Mouse (Mus musculus) embryonic facial prominence, embryonic 14.5 days (tissue): ENCODE results near the gene Mthfd1. TPM values are rescaled to one million over a fixed set of nuclear protein-coding genes. Genes with fewer than 3 reads are reported as not detected.

Experiments
- ATAC-seq: fragments of 200-750 bp; cut with Nextera tagmentation; 2 replicates; pipeline ENCODE4 v1.8.0; 2017; ENCODE audit warnings: low read depth, moderate number of reproducible peaks, moderate TSS enrichment
- DNase-seq: peaks from one replicate; pipeline ENCODE4 v3.0.0-alpha.2; 2015; ENCODE audit warnings: low spot score
- H3K27ac ChIP-seq: fragments of 300-500 bp; sonication (generic); replicated peaks from 2 replicates; pipeline ENCODE4 v1.5.1; 2014; ENCODE audit warnings: low read depth, mild to moderate bottlenecking, low read length, moderate library complexity
- H3K27me3 ChIP-seq: fragments of 300-500 bp; sonication (generic); replicated peaks from 2 replicates; pipeline ENCODE4 v1.6.1; 2014; ENCODE audit warnings: low read length; ENCODE audit not compliant: control insufficient read depth, insufficient read depth
- H3K36me3 ChIP-seq: fragments of 300-500 bp; sonication (generic); 2 replicates; pipeline ENCODE4 v1.6.1; 2014; ENCODE audit warnings: low read length, mixed read lengths; ENCODE audit not compliant: control insufficient read depth, insufficient read depth
- H3K4me1 ChIP-seq: fragments of 300-500 bp; sonication (generic); 2 replicates; pipeline ENCODE4 v1.6.1; 2014; ENCODE audit warnings: antibody characterized with exemption, low read length; ENCODE audit not compliant: control insufficient read depth, insufficient read depth
- H3K4me2 ChIP-seq: fragments of 300-500 bp; sonication (generic); 2 replicates; pipeline ENCODE4 v1.6.1; 2014; ENCODE audit warnings: low read depth, mild to moderate bottlenecking, low read length, moderate library complexity, mixed read lengths
- H3K4me3 ChIP-seq: fragments of 300-500 bp; sonication (generic); 2 replicates; pipeline ENCODE4 v1.5.1; 2014; ENCODE audit warnings: low read depth, mild to moderate bottlenecking, low read length
- H3K9ac ChIP-seq: fragments of 300-500 bp; sonication (generic); 2 replicates; pipeline ENCODE4 v1.6.1; 2014; ENCODE audit warnings: low read depth, mild to moderate bottlenecking, low read length, moderate library complexity, mixed read lengths
- H3K9me3 ChIP-seq: fragments of 300-500 bp; sonication (generic); 2 replicates; pipeline ENCODE4 v1.6.1; 2016; ENCODE audit warnings: low read length; ENCODE audit not compliant: control insufficient read depth
- WGBS: fragments of 180-500 bp; shearing (Covaris S2); extraction: QIAGEN DNeasy Blood & Tissue Kit; methylation state at CpG from one replicate; pipeline ENCODE4 v1.1.7; 2014; 5-methylcytosine and 5-hydroxymethylcytosine counted together
- polyA plus RNA-seq: library from polyadenylated mRNA; unstranded; fragments of >200 nt; fragmentation: Nextera tagmentation; extraction: Ambion mirVana; gene quantifications from 2 replicates; pipeline ENCODE4 v1.2.1, GENCODE M21; 2014

The Mthfd1 gene
- polyA plus RNA-seq, 1 experiment from 2014 or later = 57.4 TPM

DNA sequence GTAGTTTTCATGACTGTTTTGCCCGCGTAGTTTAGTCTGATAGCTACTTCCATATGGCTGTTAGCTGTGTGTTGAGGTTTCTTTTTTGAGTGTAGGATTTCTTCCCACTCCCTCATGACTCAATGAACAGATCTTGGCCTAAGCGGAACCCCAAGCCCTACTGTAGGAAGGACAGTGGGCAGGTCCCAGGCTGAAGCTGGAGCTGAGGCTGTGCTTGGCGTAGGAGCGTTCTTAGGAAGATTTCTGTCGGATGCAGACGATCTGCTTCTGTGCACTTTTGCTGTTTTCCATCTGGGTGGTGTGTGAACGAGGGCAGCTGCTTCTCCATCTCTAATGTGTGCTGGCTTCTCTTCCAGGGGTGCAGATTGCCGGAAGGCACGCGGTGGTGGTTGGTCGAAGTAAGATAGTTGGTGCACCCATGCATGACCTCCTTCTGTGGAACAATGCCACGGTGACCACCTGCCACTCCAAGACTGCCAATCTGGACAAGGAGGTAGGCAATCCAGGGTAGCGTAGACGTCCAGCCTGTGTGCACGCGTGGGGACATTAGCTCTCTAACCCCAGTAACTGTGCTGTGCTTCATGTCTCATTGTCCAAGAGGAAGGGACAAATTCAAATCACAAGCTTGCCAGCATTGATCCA is 27.6 kb downstream of the Mthfd1 start:
- Histone ChIP-seq H3K27me3 (no peaks in the 10 kb centered on the region), H3K9me3 (no peaks in the 10 kb centered on the region), H3K36me3 (peaks cover 50% of the 10 kb centered on the region), H3K27ac (no peak overlapping the region), H3K4me3 (no peak overlapping the region), H3K4me2 (no peak overlapping the region), H3K9ac (no peak overlapping the region), H3K4me1 (no peaks in the 10 kb centered on the region)
- DNase-seq = no peak
- ATAC-seq = no peak
- 87% methylated on average over 17 of the region's 17 CpGs for WGBS

DNA sequence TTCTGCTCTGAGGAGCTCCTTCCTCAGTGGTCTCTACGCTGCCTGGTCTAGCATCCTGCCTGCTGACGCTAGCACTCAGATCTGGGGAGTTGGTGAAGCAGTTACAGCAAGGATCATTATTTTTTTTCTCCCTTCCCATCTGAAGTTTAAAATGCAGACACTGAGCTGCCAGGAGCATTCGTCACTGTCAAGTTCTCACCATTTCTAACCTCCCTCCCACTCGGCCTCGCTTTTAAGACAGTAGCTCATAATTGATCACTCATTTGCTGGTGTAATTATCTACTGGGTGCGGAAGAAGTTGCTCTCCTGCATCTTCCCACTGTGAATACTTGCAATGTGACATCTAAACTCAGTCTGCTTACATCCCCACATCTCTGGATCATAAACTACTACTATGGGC is 30.3 kb downstream of the Mthfd1 start:
- peaks cover 58% of the 10 kb centered on the region for H3K36me3 ChIP-seq
- H3K4me3 ChIP-seq = no peak overlapping the region
- H3K27me3 ChIP-seq = no peaks in the 10 kb centered on the region
- no peaks in the 10 kb centered on the region for H3K4me1 ChIP-seq
- no peak overlapping the region for H3K9ac ChIP-seq
- DNase-seq = no peak
- H3K4me2 ChIP-seq = no peak overlapping the region
- no peak overlapping the region for H3K27ac ChIP-seq
- WGBS = 84% methylated on average over 6 of the region's 6 CpGs
- ATAC-seq = no peak
- H3K9me3 ChIP-seq = no peaks in the 10 kb centered on the region

DNA sequence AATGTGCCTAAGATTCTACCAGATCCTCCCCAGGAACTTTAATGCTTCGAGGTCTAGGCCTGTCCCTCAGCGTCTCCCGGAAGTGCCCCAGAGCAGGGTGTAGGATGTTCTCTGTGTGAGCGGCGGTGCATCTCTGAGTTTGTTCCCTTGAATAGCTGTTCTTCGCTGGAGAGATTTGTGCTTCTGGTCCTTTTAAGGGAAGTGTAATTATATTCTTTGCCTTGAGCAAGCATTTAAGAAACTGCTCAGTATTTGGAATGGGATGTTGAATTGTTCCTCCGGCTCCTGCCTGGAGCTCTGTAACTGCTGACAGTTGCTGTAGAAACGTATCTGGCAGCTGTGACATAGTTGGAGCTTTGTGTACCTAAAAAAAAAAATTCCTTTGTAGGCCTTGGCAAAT is 32.9 kb downstream of the Mthfd1 start:
- Histone ChIP-seq H3K9me3 (no peaks in the 10 kb centered on the region), H3K36me3 (peaks cover 61% of the 10 kb centered on the region), H3K4me3 (no peak overlapping the region), H3K4me2 (no peak overlapping the region), H3K4me1 (no peaks in the 10 kb centered on the region), H3K9ac (no peak overlapping the region), H3K27me3 (no peaks in the 10 kb centered on the region), H3K27ac (no peak overlapping the region)
- DNase-seq (no peak), ATAC-seq (no peak)
- WGBS = 83% methylated on average over 8 of the region's 8 CpGs

DNA sequence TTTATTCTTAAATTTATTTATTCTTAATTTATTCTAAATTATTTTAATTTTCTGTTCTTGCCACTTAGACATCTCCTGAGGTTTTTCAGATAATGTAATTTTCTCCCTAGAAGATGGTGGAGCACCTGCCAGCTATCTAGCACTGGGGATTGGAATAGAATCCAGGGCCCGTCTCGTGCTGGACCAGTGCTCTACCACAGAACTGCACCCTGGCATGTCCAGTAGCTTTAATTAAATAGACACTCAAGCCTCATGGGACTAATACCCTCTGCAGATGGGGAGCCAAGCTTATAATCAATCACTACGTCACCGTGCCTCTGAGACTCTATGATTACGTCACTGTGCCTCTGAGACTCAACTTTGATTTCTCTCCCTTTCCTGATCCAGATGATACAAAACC is 33.4 kb downstream of the Mthfd1 start:
- 89% methylated on average over 5 of the region's 5 CpGs for WGBS
- Histone ChIP-seq H3K4me1 (no peaks in the 10 kb centered on the region), H3K4me2 (no peak overlapping the region), H3K36me3 (peaks cover 58% of the 10 kb centered on the region), H3K27me3 (no peaks in the 10 kb centered on the region), H3K9ac (no peak overlapping the region), H3K4me3 (no peak overlapping the region), H3K27ac (no peak overlapping the region), H3K9me3 (no peaks in the 10 kb centered on the region)
- DNase-seq = no peak
- ATAC-seq = no peak

DNA sequence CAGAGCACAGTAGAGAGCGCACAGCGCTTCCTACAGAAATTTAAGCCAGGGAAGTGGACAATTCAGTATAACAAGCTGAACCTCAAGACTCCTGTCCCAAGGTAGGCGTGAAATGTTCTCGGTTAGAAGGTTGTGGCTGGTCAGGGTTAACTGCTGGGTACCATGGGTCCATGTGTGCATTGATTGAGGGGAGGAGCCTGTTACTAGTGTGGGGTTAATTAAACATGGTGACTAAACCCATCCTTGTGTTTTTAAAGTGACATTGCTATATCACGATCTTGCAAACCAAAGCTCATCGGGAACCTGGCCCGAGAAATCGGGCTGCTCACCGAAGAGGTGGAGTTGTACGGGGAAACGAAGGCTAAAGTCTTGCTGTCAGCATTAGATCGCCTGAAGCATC is 34.3 kb downstream of the Mthfd1 start:
- Histone ChIP-seq H3K9me3 (no peaks in the 10 kb centered on the region), H3K36me3 (peaks cover 51% of the 10 kb centered on the region), H3K4me3 (no peak overlapping the region), H3K4me2 (no peak overlapping the region), H3K27ac (no peak overlapping the region), H3K9ac (no peak overlapping the region), H3K27me3 (no peaks in the 10 kb centered on the region), H3K4me1 (no peaks in the 10 kb centered on the region)
- DNase-seq = no peak
- ATAC-seq = no peak
- WGBS = 96% methylated on average over 12 of the region's 12 CpGs

DNA sequence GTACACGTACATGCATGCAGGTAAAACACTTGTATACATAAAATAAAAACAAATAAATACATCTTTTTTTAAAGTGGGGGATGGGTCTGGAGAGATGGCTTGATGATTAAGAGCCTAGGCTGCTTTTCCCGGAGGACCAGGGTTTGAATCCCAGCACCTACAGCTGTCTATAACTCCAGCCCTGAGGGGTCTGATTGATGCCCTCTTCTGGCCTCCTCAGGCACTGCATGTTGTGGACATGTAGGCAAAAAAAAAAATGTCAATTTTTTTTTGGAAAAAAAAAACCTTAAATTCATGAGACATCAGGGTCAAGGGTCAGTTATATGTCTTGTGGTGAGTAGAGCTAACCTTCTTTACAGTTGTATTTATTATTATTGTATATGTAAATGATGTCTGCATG is 35.2 kb downstream of the Mthfd1 start:
- Histone ChIP-seq H3K27me3 (no peaks in the 10 kb centered on the region), H3K9me3 (no peaks in the 10 kb centered on the region), H3K4me3 (no peak overlapping the region), H3K36me3 (peaks cover 57% of the 10 kb centered on the region), H3K4me2 (no peak overlapping the region), H3K27ac (no peak overlapping the region), H3K9ac (no peak overlapping the region), H3K4me1 (no peaks in the 10 kb centered on the region)
- WGBS = 94% methylated on average over 2 of the region's 2 CpGs
- no peak for ATAC-seq
- no peak for DNase-seq

DNA sequence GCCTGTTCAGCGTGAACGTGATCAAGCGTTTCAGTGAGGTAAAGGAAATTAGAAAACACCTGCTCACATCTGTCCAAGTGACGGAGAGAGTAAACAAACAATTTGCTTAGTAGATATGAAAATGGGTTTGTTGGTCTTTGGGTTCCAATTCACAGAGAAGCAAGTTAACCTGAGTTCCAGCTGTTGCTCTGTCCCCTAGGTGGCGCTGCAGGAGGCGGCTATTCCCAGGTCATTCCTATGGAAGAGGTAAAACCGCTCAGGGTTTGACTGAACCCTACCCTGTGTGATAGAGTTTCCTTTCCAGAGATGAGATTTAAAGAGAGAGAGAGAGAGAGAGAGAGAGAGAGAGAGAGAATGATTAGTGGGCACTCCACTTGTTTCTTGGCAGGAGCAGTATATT is 38.1 kb downstream of the Mthfd1 start:
- no peaks in the 10 kb centered on the region for H3K4me1 ChIP-seq
- no peak for ATAC-seq
- H3K4me2 ChIP-seq = no peak overlapping the region
- DNase-seq = peak; percentile 48
- no peak overlapping the region for H3K27ac ChIP-seq
- H3K4me3 ChIP-seq = no peak overlapping the region
- H3K27me3 ChIP-seq = no peaks in the 10 kb centered on the region
- no peak overlapping the region for H3K9ac ChIP-seq
- 60% methylated on average over 7 of the region's 7 CpGs for WGBS
- no peaks in the 10 kb centered on the region for H3K9me3 ChIP-seq
- H3K36me3 ChIP-seq = peaks cover 71% of the 10 kb centered on the region

DNA sequence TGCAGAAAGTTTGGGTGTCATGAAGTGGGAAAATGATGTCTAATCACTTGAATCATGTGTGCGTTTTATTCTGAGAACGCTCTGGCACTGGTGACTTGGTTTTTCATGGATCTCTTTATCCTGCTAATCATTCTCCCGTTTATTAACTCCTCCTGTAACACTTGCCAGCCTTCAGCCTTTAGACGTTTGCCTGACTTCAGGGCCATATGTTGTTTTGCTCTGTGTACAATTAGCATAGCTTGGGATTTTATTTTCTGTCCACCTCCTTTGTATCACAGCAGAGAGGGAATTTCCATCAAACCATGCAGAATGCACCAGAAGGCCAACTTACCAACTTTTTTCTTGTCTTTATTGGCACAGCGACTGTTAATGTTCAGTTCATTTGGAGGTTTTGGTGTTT is 42.7 kb downstream of the Mthfd1 start:
- H3K27me3 ChIP-seq = no peaks in the 10 kb centered on the region
- H3K27ac ChIP-seq = no peak overlapping the region
- 85% methylated on average over 5 of the region's 5 CpGs for WGBS
- H3K36me3 ChIP-seq = peaks cover 55% of the 10 kb centered on the region
- H3K9me3 ChIP-seq = no peaks in the 10 kb centered on the region
- H3K4me1 ChIP-seq = no peaks in the 10 kb centered on the region
- no peak overlapping the region for H3K4me3 ChIP-seq
- no peak for DNase-seq
- no peak overlapping the region for H3K4me2 ChIP-seq
- H3K9ac ChIP-seq = no peak overlapping the region
- no peak for ATAC-seq

DNA sequence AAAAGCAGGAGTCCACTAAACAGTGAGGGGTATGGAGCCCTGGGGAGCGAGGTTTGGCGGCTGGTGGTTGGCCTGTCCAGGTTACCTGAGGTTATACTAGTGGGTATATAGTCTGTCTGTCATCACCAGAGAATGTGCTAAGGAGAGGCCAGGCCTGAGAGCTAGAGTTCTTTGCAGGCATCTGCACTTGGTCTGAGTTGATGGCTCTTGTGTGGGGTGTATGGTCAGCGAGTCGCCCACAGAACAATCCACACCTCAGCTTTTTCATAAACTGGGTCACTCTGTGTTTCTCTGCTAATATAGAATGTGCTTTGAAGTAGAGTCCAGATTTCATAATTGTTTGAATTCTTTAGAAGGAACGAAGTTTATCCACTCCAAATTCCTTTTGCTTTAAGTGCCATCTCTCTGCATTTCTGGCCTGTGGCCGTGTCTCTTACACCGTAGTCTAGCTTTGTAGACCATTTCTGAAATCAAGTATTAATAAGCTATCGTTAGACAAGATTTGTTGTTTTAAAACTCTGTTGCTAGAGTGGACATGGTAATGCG is 44.3 kb downstream of the Mthfd1 start:
- 94% methylated on average over 9 of the region's 9 CpGs for WGBS
- Histone ChIP-seq H3K4me1 (no peaks in the 10 kb centered on the region), H3K9me3 (no peaks in the 10 kb centered on the region), H3K36me3 (peaks cover 62% of the 10 kb centered on the region), H3K27me3 (no peaks in the 10 kb centered on the region), H3K4me2 (no peak overlapping the region), H3K4me3 (no peak overlapping the region), H3K27ac (no peak overlapping the region), H3K9ac (no peak overlapping the region)
- no peak for ATAC-seq
- DNase-seq = no peak
